Comparison of ENCODE assay signal across 9 mouse cellular contexts in the genomic region with DNA sequence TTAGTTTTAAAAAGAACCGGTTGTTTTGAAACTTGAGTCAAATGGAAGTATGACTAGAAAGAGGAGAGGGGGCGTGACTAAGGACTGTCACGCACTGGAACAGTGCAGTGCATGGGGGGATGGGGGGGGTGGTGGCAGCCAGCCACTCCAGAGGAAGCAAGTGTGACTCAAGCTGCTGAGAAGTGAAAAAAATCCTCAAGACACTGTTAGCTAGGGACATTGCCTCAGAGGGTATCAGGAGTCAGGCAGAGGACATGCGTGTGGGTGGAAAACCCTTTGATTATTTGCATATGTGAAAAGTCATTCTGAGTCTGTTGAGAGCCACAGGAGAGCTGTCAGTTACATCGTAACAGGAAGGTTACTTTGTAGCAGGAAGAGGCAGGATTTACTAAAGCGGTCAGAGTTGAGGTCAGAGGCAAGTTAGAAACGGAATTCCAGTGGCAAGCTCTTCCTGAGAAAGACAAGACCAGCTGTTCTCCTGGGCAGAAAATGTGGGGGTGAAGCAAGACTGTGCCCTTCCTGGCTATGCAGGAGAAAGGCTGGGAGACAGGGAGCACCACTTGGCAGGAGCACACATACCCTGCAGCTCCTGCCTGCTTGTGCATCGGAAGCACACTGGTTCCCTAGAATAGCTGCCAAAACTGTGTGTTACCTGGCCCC. TPM values are rescaled to one million over a fixed set of nuclear protein-coding genes. Genes with fewer than 3 reads are reported as not detected.
A peak's percentile ranks its signal among the peaks of the same experiment; 100 is the strongest.
DNase-seq lines count a peak whose midpoint lies in the region; ATAC-seq and TF ChIP-seq lines count a peak whose summit lies in the region.
"Had no signal": no experiment of that assay in that cellular context is flagged by ENCODE, and none has a peak within 500 bp of the region (broad histone marks: within the 10 kb centered on the region; RNA-seq: fewer than 3 reads in every experiment).

No protein-coding gene starts in this region.

- H3K4me1 ChIP-seq in spleen, adult 2 months (ENCODE audit: control insufficient read depth, insufficient read depth, insufficient read length), result peaks cover 30% of the 10 kb centered on the region; the same call in 1 of the 2 replicates
- H3K4me1 ChIP-seq in bone marrow, adult 2 months (ENCODE audit: control insufficient read depth, insufficient read depth, low read length), result peaks cover 12% of the 10 kb centered on the region
- 0 out of 2 replicates have a peak, but pooled peaks cover under 1% of the 10 kb centered on the region for H3K4me1 ChIP-seq in forebrain, postnatal 0 days (ENCODE audit: insufficient read depth)
- peaks cover 18% of the 10 kb centered on the region for H3K4me1 ChIP-seq in lung, embryonic 16.5 days (replicated peaks; ENCODE audit: control insufficient read depth, insufficient read depth, low read length)

- 4% methylated on average over 8 of the region's 8 CpGs for WGBS in spleen, adult 2 months
- WGBS in bone marrow, adult 2 months, result 2% methylated on average over 8 of the region's 8 CpGs
- WGBS in forebrain, postnatal 0 days, result 35% methylated on average over 8 of the region's 8 CpGs
- WGBS in lung, embryonic 16.5 days, result 3% methylated on average over 8 of the region's 8 CpGs

- no peak for TF ChIP-seq POLR2A in spleen, adult 2 months (IDR thresholded peaks at IDR 0.05; ENCODE audit: low read depth, low read length)
- no peak for TF ChIP-seq POLR2A in bone marrow, adult 2 months (IDR thresholded peaks at IDR 0.05; ENCODE audit: borderline replicate concordance, control insufficient read depth, low read depth, low read length)

- peak overlapping the region; percentile 35 for H3K4me3 ChIP-seq in spleen, adult 2 months (ENCODE audit: extremely low read depth, insufficient read depth, insufficient read length)
- peak overlapping the region; percentile 33 for H3K4me3 ChIP-seq in bone marrow, adult 2 months (replicated peaks; ENCODE audit: control insufficient read depth, low read depth, low read length)
- no peak overlapping the region for H3K4me3 ChIP-seq in forebrain, postnatal 0 days (ENCODE audit: low read depth, low read length)
- peak overlapping the region; percentile 4; the same call in 1 of the 2 replicates for H3K4me3 ChIP-seq in lung, embryonic 16.5 days (ENCODE audit: low read length)
- H3K4me3 ChIP-seq: hindbrain, embryonic 15.5 days had no signal

- DNase-seq in spleen, adult 2 months (ENCODE audit: low read depth in 1 of 2, low spot score in 2 of 2), result peak; percentile 37 to 81
- no peak for DNase-seq in spleen, postnatal 14 days (ENCODE audit: low spot score in 2 of 2)
- DNase-seq in forebrain, postnatal 0 days, result peak; percentile 26
- peak; percentile 66 for DNase-seq in kidney, adult 18-20 months
- DNase-seq in testis, postnatal 14 days (ENCODE audit: low spot score), result peak; percentile 64
- DNase-seq in right cerebral cortex, postnatal 36 days (ENCODE audit: low spot score in 2 of 2), result no peak

- no peaks in the 10 kb centered on the region for H3K9me3 ChIP-seq in forebrain, postnatal 0 days (ENCODE audit: low read length)
- H3K9me3 ChIP-seq in lung, embryonic 16.5 days (ENCODE audit: control insufficient read depth, low read length), result no peaks in the 10 kb centered on the region
- H3K9me3 ChIP-seq: hindbrain, embryonic 15.5 days had no signal

- no peaks in the 10 kb centered on the region for H3K36me3 ChIP-seq in spleen, adult 2 months (ENCODE audit: control insufficient read depth, insufficient read depth, low read length)
- H3K36me3 ChIP-seq in forebrain, postnatal 0 days (ENCODE audit: insufficient read depth), result no peaks in the 10 kb centered on the region
- no peaks in the 10 kb centered on the region for H3K36me3 ChIP-seq in lung, embryonic 16.5 days (ENCODE audit: control insufficient read depth, insufficient read depth, low read length)
- H3K36me3 ChIP-seq: hindbrain, embryonic 15.5 days had no signal

- peak overlapping the region; percentile 93 for H3K27ac ChIP-seq in spleen, adult 2 months (ENCODE audit: insufficient read depth, low read length)
- H3K27ac ChIP-seq in bone marrow, adult 2 months (ENCODE audit: control insufficient read depth, insufficient read depth, low read depth, low read length, poor library complexity), result peak overlapping the region; percentile 94
- H3K27ac ChIP-seq in forebrain, postnatal 0 days (ENCODE audit: low read depth, low read length), result no peak overlapping the region
- peak overlapping the region; percentile 76 for H3K27ac ChIP-seq in lung, embryonic 16.5 days (ENCODE audit: low read length)
- H3K27ac ChIP-seq: hindbrain, embryonic 15.5 days had no signal

- H3K4me2 ChIP-seq in forebrain, postnatal 0 days (ENCODE audit: low read depth), result no peak overlapping the region
- peak overlapping the region; percentile 37 for H3K4me2 ChIP-seq in lung, embryonic 16.5 days (ENCODE audit: low read depth, low read length)
- H3K4me2 ChIP-seq: hindbrain, embryonic 15.5 days had no signal

- peak; percentile 64 for ATAC-seq in forebrain, postnatal 0 days
- ATAC-seq in lung, embryonic 16.5 days (ENCODE audit: low read depth), result peak; percentile 96

- H3K9ac ChIP-seq in forebrain, postnatal 0 days, result no peak overlapping the region
- H3K9ac ChIP-seq in lung, embryonic 16.5 days (ENCODE audit: low read length), result peak overlapping the region; percentile 30; the same call in 1 of the 2 replicates
- H3K9ac ChIP-seq: hindbrain, embryonic 15.5 days had no signal

- no peak for TF ChIP-seq CTCF in spleen, adult 2 months (IDR thresholded peaks at IDR 0.05; ENCODE audit: extremely low read depth, insufficient read depth, insufficient read length, insufficient replicate concordance)
- TF ChIP-seq CTCF in bone marrow, adult 2 months (IDR thresholded peaks at IDR 0.05; ENCODE audit: control insufficient read depth, insufficient read depth, low read length), result no peak
- no peak for TF ChIP-seq CTCF in forebrain, postnatal 0 days (IDR thresholded peaks at IDR 0.05; ENCODE audit: low read depth)

- no peaks in the 10 kb centered on the region for H3K27me3 ChIP-seq in spleen, adult 2 months (ENCODE audit: control insufficient read depth, insufficient read depth, low read length)
- H3K27me3 ChIP-seq in forebrain, postnatal 0 days (ENCODE audit: insufficient read depth, low read length), result no peaks in the 10 kb centered on the region
- H3K27me3 ChIP-seq in lung, embryonic 16.5 days (ENCODE audit: control insufficient read depth, insufficient read depth, low read depth, low read length), result no peaks in the 10 kb centered on the region
- H3K27me3 ChIP-seq: hindbrain, embryonic 15.5 days had no signal

RNA-seq across cellular contexts. Expression of gene Stoml1, which starts 22.3 kb away (rescaled TPM):
- 55.5 and 63.5 TPM in 2 replicates for polyA plus RNA-seq in spleen, adult 2 months (2012; rRNA removed)
- 14.4 and 24.5 TPM in 2 replicates for polyA plus RNA-seq in bone marrow, adult 2 months (2011; ENCODE audit: insufficient read depth, insufficient read length, low replicate concordance, missing spikeins)
- total RNA-seq in forebrain, postnatal 0 days (2014; rRNA removed), result 148 and 149 TPM in 2 replicates
- polyA plus RNA-seq in forebrain, postnatal 0 days (2015; fragmentation: Nextera tagmentation; extraction: Ambion mirVana), result 142 and 144 TPM in 2 replicates
- 28.7 and 28.8 TPM in 2 replicates for polyA plus RNA-seq in lung, embryonic 16.5 days (2015; fragmentation: Nextera tagmentation; extraction: Ambion mirVana)

RNA-seq across cellular contexts. Expression of gene Pml, which starts 25.7 kb away (rescaled TPM):
- polyA plus RNA-seq in spleen, adult 2 months (2012; rRNA removed), result 91.6 and 121 TPM in 2 replicates
- polyA plus RNA-seq in bone marrow, adult 2 months (2011; ENCODE audit: insufficient read depth, insufficient read length, low replicate concordance, missing spikeins), result 48.3 and 92.4 TPM in 2 replicates
- total RNA-seq in forebrain, postnatal 0 days (2014; rRNA removed), result 3.4 and 4.8 TPM in 2 replicates
- polyA plus RNA-seq in forebrain, postnatal 0 days (2015; fragmentation: Nextera tagmentation; extraction: Ambion mirVana), result 2.6 and 3.7 TPM in 2 replicates
- polyA plus RNA-seq in lung, embryonic 16.5 days (2015; fragmentation: Nextera tagmentation; extraction: Ambion mirVana), result 20.4 and 21.6 TPM in 2 replicates

RNA-seq across cellular contexts. Expression of gene Loxl1, which starts 37.7 kb away (rescaled TPM):
- 26.6 and 29.5 TPM in 2 replicates for polyA plus RNA-seq in spleen, adult 2 months (2012; rRNA removed)
- 4.0 and 5.2 TPM in 2 replicates for polyA plus RNA-seq in bone marrow, adult 2 months (2011; ENCODE audit: insufficient read depth, insufficient read length, low replicate concordance, missing spikeins)
- total RNA-seq in forebrain, postnatal 0 days (2014; rRNA removed), result 6.0 and 9.4 TPM in 2 replicates
- polyA plus RNA-seq in forebrain, postnatal 0 days (2015; fragmentation: Nextera tagmentation; extraction: Ambion mirVana), result 8.0 and 9.6 TPM in 2 replicates
- 38.6 and 42.4 TPM in 2 replicates for polyA plus RNA-seq in lung, embryonic 16.5 days (2015; fragmentation: Nextera tagmentation; extraction: Ambion mirVana)

Comparison
In these comparisons a context has a peak if more than half of its experiments do, and no peak if none do; other contexts are left out.
1. DNase-seq: peak in spleen, adult 2 months (2 of 2), forebrain, postnatal 0 days (single experiment), kidney, adult 18-20 months (single experiment) and testis, postnatal 14 days (single experiment); none in spleen, postnatal 14 days (0 of 2) and right cerebral cortex, postnatal 36 days (0 of 2).